Mouse (Mus musculus): ENCODE results near the gene Rabgap1l. TPM values are rescaled to one million over a fixed set of nuclear protein-coding genes. Genes with fewer than 3 reads are reported as not detected.

Rabgap1l gene
- polyA plus RNA-seq, 1 experiment from 2014 or later = 31.4 TPM

DNA sequence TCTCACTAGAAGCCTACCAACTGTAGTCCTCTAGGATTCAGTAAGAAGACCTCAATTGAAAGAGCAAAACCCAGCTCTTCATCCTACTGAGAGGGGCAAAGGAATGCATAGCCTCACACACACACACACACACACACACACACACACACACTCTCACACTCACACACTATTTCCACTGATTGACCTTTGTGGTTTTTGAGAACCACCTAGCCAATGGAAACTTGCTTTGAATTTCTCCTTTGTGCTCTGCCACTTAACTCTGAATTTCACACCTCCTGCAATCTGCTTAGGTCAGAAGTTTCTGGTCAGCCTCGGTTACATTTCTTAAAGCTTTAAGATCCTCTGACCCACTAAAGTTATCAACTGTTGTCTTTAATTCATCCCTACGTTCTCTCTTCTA lies 12.3 kb upstream of the Rabgap1l start:
- ATAC-seq (no peak), DNase-seq (ENCODE audit: low spot score) (no peak)
- no peak for TF ChIP-seq CTCF (IDR thresholded peaks at IDR 0.05)
- TF ChIP-seq EP300 (IDR thresholded peaks at IDR 0.05) = no peak
- Histone ChIP-seq H3K9me3 (ENCODE audit: low read length) (no peaks in the 10 kb centered on the region), H3K27ac (ENCODE audit: low read length) (no peak overlapping the region), H3K27me3 (replicated peaks; ENCODE audit: insufficient read depth, low read length) (no peaks in the 10 kb centered on the region), H3K9ac (replicated peaks; ENCODE audit: low read depth) (no peak overlapping the region), H3K4me3 (ENCODE audit: low read depth, low read length) (no peak overlapping the region), H3K4me2 (replicated peaks; ENCODE audit: low read depth, low read length) (no peak overlapping the region), H3K4me1 (ENCODE audit: insufficient read depth, low read depth, low read length) (no peaks in the 10 kb centered on the region), H3K36me3 (ENCODE audit: insufficient read depth, low read length) (no peaks in the 10 kb centered on the region)
- WGBS = 32% methylated on average over 2 of the region's 2 CpGs

DNA sequence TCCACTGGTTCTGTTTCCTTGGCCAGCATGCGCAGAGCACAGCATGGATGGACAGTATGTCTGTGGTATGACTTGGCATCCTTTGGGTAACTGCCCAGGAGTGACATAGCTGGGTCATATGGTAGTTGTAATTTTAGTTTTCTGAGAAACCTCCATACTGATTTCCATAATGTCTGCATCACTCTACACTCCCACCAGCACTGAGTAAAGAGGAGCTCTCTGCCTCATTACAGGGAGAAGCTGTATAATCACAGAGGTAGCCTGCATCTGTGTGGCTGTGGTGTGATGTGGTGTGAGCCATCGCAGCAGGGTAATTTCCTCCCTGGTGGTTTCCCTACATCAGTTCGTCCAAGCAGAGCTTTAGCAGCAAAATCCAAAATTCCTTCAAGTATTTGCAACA lies 7.0 kb upstream of the Rabgap1l start:
- DNase-seq (ENCODE audit: low spot score) (no peak), ATAC-seq (no peak)
- Histone ChIP-seq H3K27me3 (replicated peaks; ENCODE audit: insufficient read depth, low read length) (no peaks in the 10 kb centered on the region), H3K36me3 (ENCODE audit: insufficient read depth, low read length) (no peaks in the 10 kb centered on the region), H3K9me3 (ENCODE audit: low read length) (no peaks in the 10 kb centered on the region), H3K4me2 (replicated peaks; ENCODE audit: low read depth, low read length) (no peak overlapping the region), H3K9ac (replicated peaks; ENCODE audit: low read depth) (no peak overlapping the region), H3K27ac (ENCODE audit: low read length) (no peak overlapping the region), H3K4me1 (ENCODE audit: insufficient read depth, low read depth, low read length) (no peaks in the 10 kb centered on the region), H3K4me3 (ENCODE audit: low read depth, low read length) (no peak overlapping the region)
- TF ChIP-seq CTCF (IDR thresholded peaks at IDR 0.05) = no peak
- no peak for TF ChIP-seq EP300 (IDR thresholded peaks at IDR 0.05)
- 78% methylated on average over 3 of the region's 3 CpGs for WGBS

DNA sequence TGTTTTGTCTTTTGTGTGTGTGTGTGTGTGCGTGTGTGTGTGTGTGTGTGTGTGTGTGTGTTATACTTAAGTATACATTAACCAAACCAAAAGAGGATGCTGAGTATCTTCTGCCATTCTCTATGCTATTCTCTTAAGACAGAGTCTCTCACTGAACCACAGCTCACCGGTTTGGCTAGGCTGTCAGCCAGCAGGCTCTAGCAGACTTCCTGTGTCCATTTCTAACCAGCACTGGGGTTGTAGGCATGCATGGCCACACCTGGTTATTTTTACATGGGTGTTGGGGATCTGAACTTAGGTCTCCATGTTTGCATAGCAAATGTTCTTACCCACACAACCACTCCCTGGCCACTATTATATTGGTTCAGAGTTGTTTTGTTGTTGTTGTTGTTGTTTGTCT lies 2.0 kb upstream of the Rabgap1l start:
- TF ChIP-seq CTCF (IDR thresholded peaks at IDR 0.05) = no peak
- no peak for TF ChIP-seq EP300 (IDR thresholded peaks at IDR 0.05)
- DNase-seq (ENCODE audit: low spot score) (no peak), ATAC-seq (no peak)
- no peaks in the 10 kb centered on the region for H3K36me3 ChIP-seq (ENCODE audit: insufficient read depth, low read length)
- WGBS = 63% methylated on average over 2 of the region's 2 CpGs
- no peaks in the 10 kb centered on the region for H3K9me3 ChIP-seq (ENCODE audit: low read length)
- no peak overlapping the region for H3K9ac ChIP-seq (replicated peaks; ENCODE audit: low read depth)
- H3K27me3 ChIP-seq (replicated peaks; ENCODE audit: insufficient read depth, low read length) = no peaks in the 10 kb centered on the region
- H3K4me3 ChIP-seq (ENCODE audit: low read depth, low read length) = no peak overlapping the region
- peaks cover 8% of the 10 kb centered on the region; the same call in 1 of the 2 replicates for H3K4me1 ChIP-seq (ENCODE audit: insufficient read depth, low read depth, low read length)
- H3K27ac ChIP-seq (ENCODE audit: low read length) = no peak overlapping the region
- H3K4me2 ChIP-seq (replicated peaks; ENCODE audit: low read depth, low read length) = no peak overlapping the region

GRCm38 (mm10) chr1:160793791-160794757 lies 1.1 kb upstream of the Rabgap1l start:
- TF ChIP-seq EP300 (IDR thresholded peaks at IDR 0.05) (no peak), CTCF (IDR thresholded peaks at IDR 0.05) (no peak)
- Histone ChIP-seq H3K9me3 (ENCODE audit: low read length) (no peaks in the 10 kb centered on the region), H3K4me3 (ENCODE audit: low read depth, low read length) (no peak overlapping the region), H3K27me3 (replicated peaks; ENCODE audit: insufficient read depth, low read length) (no peaks in the 10 kb centered on the region), H3K36me3 (ENCODE audit: insufficient read depth, low read length) (no peaks in the 10 kb centered on the region), H3K4me1 (ENCODE audit: insufficient read depth, low read depth, low read length) (peaks cover 8% of the 10 kb centered on the region; the same call in 1 of the 2 replicates), H3K9ac (replicated peaks; ENCODE audit: low read depth) (no peak overlapping the region), H3K27ac (ENCODE audit: low read length) (no peak overlapping the region), H3K4me2 (replicated peaks; ENCODE audit: low read depth, low read length) (no peak overlapping the region)
- ATAC-seq (no peak), DNase-seq (ENCODE audit: low spot score) (no peak)
- WGBS = 77% methylated on average over 13 of the region's 13 CpGs

- DNase-seq (ENCODE audit: low spot score) = peak; percentile 53
- H3K27me3 ChIP-seq (replicated peaks; ENCODE audit: insufficient read depth, low read length) = no peaks in the 10 kb centered on the region
- peak overlapping the region; percentile 75 for H3K9ac ChIP-seq (replicated peaks; ENCODE audit: low read depth)
- peak overlapping the region; percentile 78 for H3K27ac ChIP-seq (ENCODE audit: low read length)
- ATAC-seq = peak; percentile 55
- H3K9me3 ChIP-seq (ENCODE audit: low read length) = no peaks in the 10 kb centered on the region
- H3K4me3 ChIP-seq (ENCODE audit: low read depth, low read length) = peak overlapping the region; percentile 97
- H3K4me2 ChIP-seq (replicated peaks; ENCODE audit: low read depth, low read length) = peak overlapping the region; percentile 97
- 2% methylated on average over 39 of the region's 51 CpGs for WGBS
- H3K36me3 ChIP-seq (ENCODE audit: insufficient read depth, low read length) = no peaks in the 10 kb centered on the region
- H3K4me1 ChIP-seq (ENCODE audit: insufficient read depth, low read depth, low read length) = peaks cover 8% of the 10 kb centered on the region; the same call in 1 of the 2 replicates
- no peak for TF ChIP-seq CTCF (IDR thresholded peaks at IDR 0.05)
- TF ChIP-seq EP300 (IDR thresholded peaks at IDR 0.05) = no peak
These were observed 790 bp downstream of the Rabgap1l start for GRCm38 (mm10) chr1:160792156-160792685.

GRCm38 (mm10) chr1:160791381-160792155 lies 1.4 kb downstream of the Rabgap1l start:
- Histone ChIP-seq H3K27ac (ENCODE audit: low read length) (no peak overlapping the region), H3K27me3 (replicated peaks; ENCODE audit: insufficient read depth, low read length) (no peaks in the 10 kb centered on the region), H3K9me3 (ENCODE audit: low read length) (no peaks in the 10 kb centered on the region), H3K36me3 (ENCODE audit: insufficient read depth, low read length) (no peaks in the 10 kb centered on the region), H3K9ac (replicated peaks; ENCODE audit: low read depth) (peak overlapping the region; percentile 75), H3K4me1 (ENCODE audit: insufficient read depth, low read depth, low read length) (peaks cover 8% of the 10 kb centered on the region; the same call in 1 of the 2 replicates), H3K4me3 (ENCODE audit: low read depth, low read length) (peak overlapping the region; percentile 97), H3K4me2 (replicated peaks; ENCODE audit: low read depth, low read length) (peak overlapping the region; percentile 97)
- no peak for TF ChIP-seq EP300 (IDR thresholded peaks at IDR 0.05)
- no peak for TF ChIP-seq CTCF (IDR thresholded peaks at IDR 0.05)
- DNase-seq (ENCODE audit: low spot score) (no peak), ATAC-seq (peak; percentile 16; the same call in 1 of the 2 replicates)
- WGBS = 3% methylated on average over 20 of the region's 20 CpGs
